Mouse (Mus musculus): Measurements from ENCODE around the gene Cep170b. TPM values are rescaled to one million over a fixed set of nuclear protein-coding genes. Genes with fewer than 3 reads are reported as not detected.

Gene Cep170b
- polyA plus RNA-seq, 1 experiment, result 5.8 TPM

DNA sequence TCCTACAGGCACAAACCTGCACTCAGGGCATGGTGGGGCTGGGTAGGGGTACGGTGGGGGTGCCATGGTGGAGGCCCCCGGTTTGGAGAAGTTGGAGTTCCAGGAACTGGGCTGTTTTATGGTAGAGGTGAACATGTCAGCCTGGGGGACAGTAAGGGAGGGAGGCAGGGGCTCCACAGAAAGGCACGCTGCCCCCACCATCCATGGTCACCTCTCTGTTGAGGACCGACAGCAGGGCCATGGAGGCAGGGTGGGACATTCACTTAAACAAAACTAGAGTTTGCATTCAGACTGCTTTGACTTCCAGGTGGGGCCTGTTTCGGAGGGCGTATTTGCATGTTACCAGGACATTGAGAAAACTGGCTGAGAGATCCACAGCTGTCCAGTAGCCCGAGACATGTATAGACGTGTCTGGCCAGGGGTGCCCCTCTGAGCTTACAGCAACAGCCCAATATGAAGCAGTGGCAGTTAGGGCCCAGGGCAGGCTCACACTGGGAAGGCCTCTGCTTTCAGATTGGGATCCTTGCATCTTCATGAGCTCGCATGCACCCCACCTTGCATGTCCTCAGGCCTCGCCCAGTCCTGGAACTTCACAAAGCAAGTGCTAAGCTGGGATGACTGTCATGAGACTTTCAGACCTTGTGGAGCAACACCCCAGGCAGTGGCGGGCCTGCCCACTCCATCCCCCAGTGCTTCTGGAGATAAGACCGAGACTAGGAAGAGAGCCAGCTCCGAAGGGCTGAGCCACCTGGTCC lies 73.5 kb downstream of the Cep170b start:
- 71% methylated on average over 13 of the region's 13 CpGs for WGBS

DNA sequence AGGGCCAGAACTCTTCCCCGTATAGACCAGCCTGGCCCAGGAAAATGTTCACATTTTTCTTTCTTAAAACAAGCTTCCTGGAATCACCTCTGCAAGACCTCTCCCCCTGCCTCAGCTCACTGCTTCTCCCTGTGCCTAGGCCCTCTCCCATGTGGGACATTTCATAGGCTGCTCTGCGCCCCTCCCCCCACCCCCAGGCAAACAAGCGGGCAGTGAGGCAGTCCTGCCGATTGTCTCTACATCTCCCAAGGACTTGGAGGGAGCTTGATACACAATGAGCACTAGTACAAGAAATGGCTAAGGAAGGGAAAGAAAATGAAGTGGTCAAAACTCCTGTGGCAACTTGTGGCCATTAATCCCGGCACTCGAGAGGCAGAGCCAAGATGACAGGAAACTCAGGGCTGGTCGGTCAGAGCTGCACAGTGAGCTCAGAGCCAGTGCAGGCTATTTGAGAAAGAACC lies 74.1 kb downstream of the Cep170b start:
- TF ChIP-seq POLR2A (IDR thresholded peaks at IDR 0.05; ENCODE audit: borderline replicate concordance, control insufficient read depth, low read depth, low read length), result no peak
- TF ChIP-seq CTCF (IDR thresholded peaks at IDR 0.05; ENCODE audit: control insufficient read depth, insufficient read depth, low read length), result no peak
- H3K4me3 ChIP-seq (replicated peaks; ENCODE audit: control insufficient read depth, low read depth, low read length), result no peak overlapping the region
- H3K27ac ChIP-seq (ENCODE audit: control insufficient read depth, insufficient read depth, low read depth, low read length, poor library complexity), result no peak overlapping the region
- 72% methylated on average over 7 of the region's 7 CpGs for WGBS
- H3K4me1 ChIP-seq (ENCODE audit: control insufficient read depth, insufficient read depth, low read length), result no peaks in the 10 kb centered on the region

More for the DNA sequence above, 73.5 kb downstream of the Cep170b start:
- TF ChIP-seq POLR2A (IDR thresholded peaks at IDR 0.05; ENCODE audit: borderline replicate concordance, control insufficient read depth, low read depth, low read length) (no peak), CTCF (IDR thresholded peaks at IDR 0.05; ENCODE audit: control insufficient read depth, insufficient read depth, low read length) (no peak)
- Histone ChIP-seq H3K4me3 (replicated peaks; ENCODE audit: control insufficient read depth, low read depth, low read length) (no peak overlapping the region), H3K27ac (ENCODE audit: control insufficient read depth, insufficient read depth, low read depth, low read length, poor library complexity) (no peak overlapping the region), H3K4me1 (ENCODE audit: control insufficient read depth, insufficient read depth, low read length) (no peaks in the 10 kb centered on the region)

DNA sequence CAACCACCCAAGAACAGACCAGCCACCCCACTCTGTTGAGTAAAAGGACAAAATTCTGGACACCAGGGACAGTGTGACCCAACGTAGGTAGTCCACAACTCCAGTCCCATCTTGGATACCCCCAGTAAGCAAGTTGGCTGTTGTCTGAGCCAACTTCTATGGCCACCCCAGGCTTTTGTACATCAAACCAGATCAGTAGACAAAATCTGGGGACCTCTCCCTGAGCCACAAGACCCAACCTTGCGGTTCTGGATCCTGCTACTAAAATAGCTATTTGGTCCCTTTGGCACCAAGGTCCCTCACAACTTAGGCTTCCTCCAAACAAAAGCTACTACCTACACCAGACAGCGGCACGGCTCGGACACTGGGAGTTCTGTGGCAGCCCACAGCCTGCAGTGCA lies 74.7 kb downstream of the Cep170b start:
- 87% methylated on average over 5 of the region's 5 CpGs for WGBS

DNA sequence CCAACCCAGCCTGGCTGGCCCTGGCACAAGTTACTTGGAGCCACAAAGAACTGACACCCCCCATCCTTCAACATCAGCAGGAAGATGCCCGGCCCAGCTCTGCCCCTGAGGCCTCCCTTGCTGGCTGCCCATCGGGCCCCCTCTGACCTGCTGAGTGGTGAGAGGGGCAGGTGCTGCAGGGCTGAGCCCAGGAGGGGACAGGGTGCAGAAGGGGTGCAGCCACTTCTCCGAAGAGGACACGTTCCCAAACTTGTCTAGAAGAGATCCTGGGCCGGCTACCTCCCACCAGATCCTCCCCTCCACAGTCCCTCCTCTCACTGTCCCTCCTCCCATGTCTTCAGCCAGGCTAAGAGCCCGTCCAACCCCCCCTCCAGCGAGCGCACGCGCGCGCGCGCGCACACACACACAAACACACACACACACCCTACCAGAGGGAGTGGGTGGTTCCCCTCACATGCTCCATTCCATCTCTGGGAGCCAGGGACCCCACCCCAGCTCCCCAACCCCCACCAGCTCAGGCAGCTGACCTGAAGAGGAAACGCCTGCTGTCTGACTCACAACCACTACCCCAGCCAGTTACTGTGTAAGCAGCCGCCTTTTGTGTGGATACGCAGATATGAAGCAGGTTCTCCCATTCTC lies 75.3 kb downstream of the Cep170b start:
- Histone ChIP-seq H3K4me3 (replicated peaks; ENCODE audit: control insufficient read depth, low read depth, low read length) (no peak overlapping the region), H3K4me1 (ENCODE audit: control insufficient read depth, insufficient read depth, low read length) (no peaks in the 10 kb centered on the region), H3K27ac (ENCODE audit: control insufficient read depth, insufficient read depth, low read depth, low read length, poor library complexity) (no peak overlapping the region)
- 8% methylated on average over 18 of the region's 18 CpGs for WGBS
- TF ChIP-seq CTCF (IDR thresholded peaks at IDR 0.05; ENCODE audit: control insufficient read depth, insufficient read depth, low read length) (no peak), POLR2A (IDR thresholded peaks at IDR 0.05; ENCODE audit: borderline replicate concordance, control insufficient read depth, low read depth, low read length) (no peak)

More for the DNA sequence above, 74.7 kb downstream of the Cep170b start:
- Histone ChIP-seq H3K4me1 (ENCODE audit: control insufficient read depth, insufficient read depth, low read length) (no peaks in the 10 kb centered on the region), H3K4me3 (replicated peaks; ENCODE audit: control insufficient read depth, low read depth, low read length) (no peak overlapping the region), H3K27ac (ENCODE audit: control insufficient read depth, insufficient read depth, low read depth, low read length, poor library complexity) (no peak overlapping the region)
- no peak for TF ChIP-seq CTCF (IDR thresholded peaks at IDR 0.05; ENCODE audit: control insufficient read depth, insufficient read depth, low read length)
- TF ChIP-seq POLR2A (IDR thresholded peaks at IDR 0.05; ENCODE audit: borderline replicate concordance, control insufficient read depth, low read depth, low read length), result no peak

Other genes starting within 250 kb of the Cep170b start
- not detected in 2 replicates for gene A530016L24Rik, start 231.0 kb upstream of the Cep170b start, polyA plus RNA-seq (2011; ENCODE audit: insufficient read depth, insufficient read length, low replicate concordance, missing spikeins)
- 0.62 TPM in 1 of 2 replicates, not detected in the other for gene Tmem179, start 203.7 kb upstream of the Cep170b start, polyA plus RNA-seq (2011; ENCODE audit: insufficient read depth, insufficient read length, low replicate concordance, missing spikeins)
- gene Inf2, start 131.7 kb upstream of the Cep170b start, polyA plus RNA-seq (2011; ENCODE audit: insufficient read depth, insufficient read length, low replicate concordance, missing spikeins), result 40.0 and 82.8 TPM in 2 replicates
- 21.0 and 44.8 TPM in 2 replicates for gene Adssl1, start 100.4 kb upstream of the Cep170b start, polyA plus RNA-seq (2011; ENCODE audit: insufficient read depth, insufficient read length, low replicate concordance, missing spikeins)
- 47.7 and 81.1 TPM in 2 replicates for gene Siva1, start 75.8 kb upstream of the Cep170b start, polyA plus RNA-seq (2011; ENCODE audit: insufficient read depth, insufficient read length, low replicate concordance, missing spikeins)
- 39.8 and 56.1 TPM in 2 replicates for gene Akt1, start 45.6 kb upstream of the Cep170b start, polyA plus RNA-seq (2011; ENCODE audit: insufficient read depth, insufficient read length, low replicate concordance, missing spikeins)
- gene Zbtb42, start 41.6 kb upstream of the Cep170b start, polyA plus RNA-seq (2011; ENCODE audit: insufficient read depth, insufficient read length, low replicate concordance, missing spikeins), result 2.6 and 5.1 TPM in 2 replicates
- gene Pld4, start 40.2 kb downstream of the Cep170b start, polyA plus RNA-seq (2011; ENCODE audit: insufficient read depth, insufficient read length, low replicate concordance, missing spikeins), result 62.4 and 128 TPM in 2 replicates
- gene Ahnak2, start 82.2 kb downstream of the Cep170b start, polyA plus RNA-seq (2011; ENCODE audit: insufficient read depth, insufficient read length, low replicate concordance, missing spikeins), result 1.4 TPM in 1 of 2 replicates, not detected in the other
- 1.9 TPM in 1 of 2 replicates, not detected in the other for gene Clba1, start 88.5 kb downstream of the Cep170b start, polyA plus RNA-seq (2011; ENCODE audit: insufficient read depth, insufficient read length, low replicate concordance, missing spikeins)
- 23.4 and 40.6 TPM in 2 replicates for gene Cdca4, start 109.0 kb downstream of the Cep170b start, polyA plus RNA-seq (2011; ENCODE audit: insufficient read depth, insufficient read length, low replicate concordance, missing spikeins)
- gene Gpr132, start 147.8 kb downstream of the Cep170b start, polyA plus RNA-seq (2011; ENCODE audit: insufficient read depth, insufficient read length, low replicate concordance, missing spikeins), result 6.1 and 15.8 TPM in 2 replicates
- 0.77 and 6.4 TPM in 2 replicates for gene Jag2, start 209.3 kb downstream of the Cep170b start, polyA plus RNA-seq (2011; ENCODE audit: insufficient read depth, insufficient read length, low replicate concordance, missing spikeins)
- 7.3 and 31.0 TPM in 2 replicates for gene Nudt14, start 221.7 kb downstream of the Cep170b start, polyA plus RNA-seq (2011; ENCODE audit: insufficient read depth, insufficient read length, low replicate concordance, missing spikeins)

Data from bone marrow, adult 2 months (tissue).